10 mouse cellular contexts compared by ENCODE assay signal in genomic region chr9:51735180-51736034, GRCm38 (mm10). TPM values are rescaled to one million over a fixed set of nuclear protein-coding genes. Genes with fewer than 3 reads are reported as not detected.
DNase-seq lines count a peak whose midpoint lies in the region; ATAC-seq lines count a peak whose summit lies in the region.
"Had no signal": no experiment of that assay in that cellular context is flagged by ENCODE, and none has a peak within 500 bp of the region (broad histone marks: within the 10 kb centered on the region; RNA-seq: fewer than 3 reads in every experiment).

No protein-coding gene starts in this region.

- no peak overlapping the region for H3K27ac ChIP-seq in liver, embryonic 12.5 days
- peak overlapping the region; percentile 76 for H3K27ac ChIP-seq in neural tube, embryonic 13.5 days (replicated peaks)
- H3K27ac ChIP-seq in heart, embryonic 12.5 days (ENCODE audit: poor library complexity, severe bottlenecking) = no peak overlapping the region
- no peak overlapping the region for H3K27ac ChIP-seq in intestine, embryonic 15.5 days
- H3K27ac ChIP-seq: limb, embryonic 15.5 days had no signal

- 55% methylated on average over 9 of the region's 9 CpGs for WGBS in liver, embryonic 12.5 days (ENCODE audit: insufficient replicate concordance)
- WGBS in neural tube, embryonic 13.5 days = 29% methylated on average over 9 of the region's 9 CpGs
- 68% methylated on average over 9 of the region's 9 CpGs for WGBS in heart, embryonic 12.5 days
- WGBS in intestine, embryonic 15.5 days = 44% methylated on average over 9 of the region's 9 CpGs

- no peaks in the 10 kb centered on the region for H3K4me1 ChIP-seq in liver, embryonic 12.5 days
- peaks cover 27% of the 10 kb centered on the region for H3K4me1 ChIP-seq in neural tube, embryonic 13.5 days (replicated peaks)
- H3K4me1 ChIP-seq in heart, embryonic 12.5 days (replicated peaks) = no peaks in the 10 kb centered on the region
- H3K4me1 ChIP-seq in intestine, embryonic 15.5 days (replicated peaks) = no peaks in the 10 kb centered on the region

- H3K27me3 ChIP-seq in liver, embryonic 12.5 days (replicated peaks) = no peaks in the 10 kb centered on the region
- no peaks in the 10 kb centered on the region for H3K27me3 ChIP-seq in neural tube, embryonic 13.5 days
- no peaks in the 10 kb centered on the region for H3K27me3 ChIP-seq in heart, embryonic 12.5 days (replicated peaks)
- no peaks in the 10 kb centered on the region for H3K27me3 ChIP-seq in intestine, embryonic 15.5 days (replicated peaks)
- H3K27me3 ChIP-seq: limb, embryonic 15.5 days had no signal

- no peaks in the 10 kb centered on the region for H3K36me3 ChIP-seq in liver, embryonic 12.5 days
- H3K36me3 ChIP-seq in neural tube, embryonic 13.5 days = no peaks in the 10 kb centered on the region
- no peaks in the 10 kb centered on the region for H3K36me3 ChIP-seq in heart, embryonic 12.5 days
- H3K36me3 ChIP-seq in intestine, embryonic 15.5 days = no peaks in the 10 kb centered on the region
- H3K36me3 ChIP-seq: limb, embryonic 15.5 days had no signal

- peak; percentile 2 for DNase-seq in lung, postnatal 25 days (ENCODE audit: low spot score)
- DNase-seq in lung, postnatal 4 days = no peak
- peak; percentile 21 for DNase-seq in forelimb bud, embryonic 11.5 days (ENCODE audit: low read depth, low spot score)
- no peak for DNase-seq in cerebellum, postnatal 36 days
- DNase-seq: kidney, postnatal 10 days had no signal

- no peak overlapping the region for H3K4me3 ChIP-seq in liver, embryonic 12.5 days
- no peak overlapping the region for H3K4me3 ChIP-seq in neural tube, embryonic 13.5 days
- H3K4me3 ChIP-seq in heart, embryonic 12.5 days = no peak overlapping the region
- no peak overlapping the region for H3K4me3 ChIP-seq in intestine, embryonic 15.5 days (replicated peaks)
- H3K4me3 ChIP-seq: limb, embryonic 15.5 days had no signal

- 0 out of 2 replicates have a peak, but pooled peaks have one; percentile 27 for ATAC-seq in liver, embryonic 12.5 days
- ATAC-seq in neural tube, embryonic 13.5 days (ENCODE audit: low read depth) = peak; percentile 74; the same call in 1 of the 2 replicates
- no peak for ATAC-seq in heart, embryonic 12.5 days (ENCODE audit: insufficient number of reproducible peaks, low FRiP score)
- ATAC-seq in intestine, embryonic 15.5 days = no peak

- H3K9ac ChIP-seq in liver, embryonic 12.5 days = no peak overlapping the region
- 0 out of 2 replicates have a peak overlapping the region, but pooled peaks have one; percentile 26 for H3K9ac ChIP-seq in neural tube, embryonic 13.5 days
- no peak overlapping the region for H3K9ac ChIP-seq in heart, embryonic 12.5 days
- H3K9ac ChIP-seq in intestine, embryonic 15.5 days = no peak overlapping the region
- H3K9ac ChIP-seq: limb, embryonic 15.5 days had no signal

- H3K4me2 ChIP-seq in liver, embryonic 12.5 days = no peak overlapping the region
- H3K4me2 ChIP-seq in neural tube, embryonic 13.5 days = 0 out of 2 replicates have a peak overlapping the region, but pooled peaks have one; percentile 10
- H3K4me2 ChIP-seq in heart, embryonic 12.5 days = no peak overlapping the region
- no peak overlapping the region for H3K4me2 ChIP-seq in intestine, embryonic 15.5 days (replicated peaks)
- H3K4me2 ChIP-seq: limb, embryonic 15.5 days had no signal

- H3K9me3 ChIP-seq in liver, embryonic 12.5 days (replicated peaks) = no peaks in the 10 kb centered on the region
- H3K9me3 ChIP-seq in neural tube, embryonic 13.5 days = no peaks in the 10 kb centered on the region
- no peaks in the 10 kb centered on the region for H3K9me3 ChIP-seq in heart, embryonic 12.5 days (replicated peaks)
- no peaks in the 10 kb centered on the region for H3K9me3 ChIP-seq in intestine, embryonic 15.5 days
- H3K9me3 ChIP-seq: limb, embryonic 15.5 days had no signal

RNA-seq across cellular contexts. Expression of gene Arhgap20, which starts 29.7 kb away (rescaled TPM):
- polyA plus RNA-seq in liver, embryonic 12.5 days (2016; fragmentation: Nextera tagmentation; extraction: Ambion mirVana) = 0.07 and 0.10 TPM in 2 replicates
- polyA plus RNA-seq in neural tube, embryonic 13.5 days (2015; fragmentation: Nextera tagmentation; extraction: Ambion mirVana) = 20.9 and 22.4 TPM in 2 replicates
- 0.66 and 0.74 TPM in 2 replicates for polyA plus RNA-seq in heart, embryonic 12.5 days (2016; fragmentation: Nextera tagmentation; extraction: Ambion mirVana)
- 2.3 and 2.8 TPM in 2 replicates for polyA plus RNA-seq in intestine, embryonic 15.5 days (2015; fragmentation: Nextera tagmentation; extraction: Ambion mirVana)

Comparison
In these comparisons a context has a peak if more than half of its experiments do, and no peak if none do; other contexts are left out.
1. DNase-seq: peak in lung, postnatal 25 days (single experiment) and forelimb bud, embryonic 11.5 days (single experiment); none in lung, postnatal 4 days (0 of 2) and cerebellum, postnatal 36 days (0 of 2).
2. ATAC-seq: peak in liver, embryonic 12.5 days (single experiment) and neural tube, embryonic 13.5 days (single experiment); none in heart, embryonic 12.5 days (single experiment) and intestine, embryonic 15.5 days (single experiment).